Mouse (Mus musculus) lung, embryonic 16.5 days (tissue): ENCODE data around the gene Nab1. TPM values are rescaled to one million over a fixed set of nuclear protein-coding genes. Genes with fewer than 3 reads are reported as not detected.
A peak's percentile ranks its signal among the peaks of the same experiment; 100 is the strongest.

Experiments
- ATAC-seq: fragments of 200-750 bp; cut with Nextera tagmentation; 2 replicates; pipeline ENCODE4 v1.8.0; 2017; ENCODE audit warnings: low read depth, mild to moderate bottlenecking, moderate library complexity
- H3K27ac ChIP-seq: fragments of 300-500 bp; sonication (generic); 2 replicates; pipeline ENCODE4 v1.5.1; 2014; ENCODE audit warnings: mild to moderate bottlenecking, control low read depth, low read length
- H3K27me3 ChIP-seq: fragments of 300-500 bp; sonication (generic); 2 replicates; pipeline ENCODE4 v1.6.1; 2014; ENCODE audit warnings: low read depth, low read length, mixed read lengths; ENCODE audit not compliant: control insufficient read depth, insufficient read depth
- H3K36me3 ChIP-seq: fragments of 300-500 bp; sonication (generic); 2 replicates; pipeline ENCODE4 v1.6.1; 2014; ENCODE audit warnings: low read length; ENCODE audit not compliant: control insufficient read depth, insufficient read depth
- H3K4me1 ChIP-seq: fragments of 300-500 bp; sonication (generic); replicated peaks from 2 replicates; pipeline ENCODE4 v1.6.1; 2014; ENCODE audit warnings: low read length, mixed read lengths; ENCODE audit not compliant: control insufficient read depth, insufficient read depth
- H3K4me2 ChIP-seq: fragments of 300-500 bp; sonication (generic); 2 replicates; pipeline ENCODE4 v1.6.1; 2014; ENCODE audit warnings: low read depth, low read length, control low read depth
- H3K4me3 ChIP-seq: fragments of 300-500 bp; sonication (generic); 2 replicates; pipeline ENCODE4 v1.5.1; 2014; ENCODE audit warnings: mild to moderate bottlenecking, low read length, control low read depth
- H3K9ac ChIP-seq: fragments of 300-500 bp; sonication (generic); 2 replicates; pipeline ENCODE4 v1.6.1; 2014; ENCODE audit warnings: low read length, control low read depth
- H3K9me3 ChIP-seq: fragments of 300-500 bp; sonication (generic); 2 replicates; pipeline ENCODE4 v1.6.1; 2016; ENCODE audit warnings: low read length; ENCODE audit not compliant: control insufficient read depth
- WGBS: fragments of 180-500 bp; shearing (Covaris S2); extraction: QIAGEN DNeasy Blood & Tissue Kit; methylation state at CpG from one replicate; pipeline ENCODE4 v1.1.7; 2014; 5-methylcytosine and 5-hydroxymethylcytosine counted together
- polyA plus RNA-seq: library from polyadenylated mRNA; unstranded; fragments of >200 nt; fragmentation: Nextera tagmentation; extraction: Ambion mirVana; gene quantifications from 2 replicates; pipeline ENCODE4 v1.2.1, GENCODE M21; 2015

The Nab1 gene
- polyA plus RNA-seq, 1 experiment from 2014 or later = 12.7 TPM

GRCm38 (mm10) chr1:52423846-52424245, 76.6 kb downstream of the Nab1 start:
- Histone ChIP-seq H3K4me1 (no peaks in the 10 kb centered on the region), H3K27me3 (no peaks in the 10 kb centered on the region), H3K9me3 (no peaks in the 10 kb centered on the region), H3K4me3 (no peak overlapping the region), H3K36me3 (no peaks in the 10 kb centered on the region), H3K9ac (no peak overlapping the region), H3K27ac (no peak overlapping the region), H3K4me2 (no peak overlapping the region)
- WGBS = 28% methylated on average over 1 of the region's 1 CpGs
- ATAC-seq = no peak

GRCm38 (mm10) chr1:52423057-52423456, 77.4 kb downstream of the Nab1 start:
- Histone ChIP-seq H3K4me1 (no peaks in the 10 kb centered on the region), H3K4me2 (no peak overlapping the region), H3K27ac (no peak overlapping the region)

GRCm38 (mm10) chr1:52422137-52422536, 78.3 kb downstream of the Nab1 start:
- Histone ChIP-seq H3K9me3 (no peaks in the 10 kb centered on the region), H3K9ac (no peak overlapping the region), H3K27ac (no peak overlapping the region), H3K4me1 (no peaks in the 10 kb centered on the region), H3K27me3 (no peaks in the 10 kb centered on the region), H3K4me2 (no peak overlapping the region), H3K36me3 (no peaks in the 10 kb centered on the region), H3K4me3 (no peak overlapping the region)
- peak; percentile 54 for ATAC-seq
- 47% methylated on average over 3 of the region's 3 CpGs for WGBS

More at GRCm38 (mm10) chr1:52423057-52423456, 77.4 kb downstream of the Nab1 start:
- Histone ChIP-seq H3K4me3 (no peak overlapping the region), H3K9ac (no peak overlapping the region), H3K27me3 (no peaks in the 10 kb centered on the region), H3K36me3 (no peaks in the 10 kb centered on the region), H3K9me3 (no peaks in the 10 kb centered on the region)
- no peak for ATAC-seq
- WGBS = 84% methylated on average over 2 of the region's 2 CpGs

DNA sequence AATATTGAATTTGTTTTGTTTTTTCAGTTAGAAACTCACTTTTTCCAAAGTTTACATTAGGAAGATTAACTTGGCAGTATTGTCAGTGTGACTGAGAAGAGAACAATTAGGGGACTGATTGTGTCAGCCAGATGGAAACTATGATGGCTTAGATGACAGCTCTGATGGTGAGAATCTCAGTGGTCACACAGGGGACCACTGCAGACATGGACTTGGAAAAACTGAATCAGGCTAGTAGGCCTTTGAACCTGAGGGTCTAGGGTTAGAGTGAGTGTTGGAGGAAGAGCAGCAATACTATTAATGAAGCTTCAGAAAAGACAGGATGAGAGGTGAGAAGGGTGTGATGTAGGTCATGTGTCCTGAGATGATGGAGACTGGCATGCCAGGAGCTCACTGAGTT, 78.9 kb downstream of the Nab1 start:
- no peak overlapping the region for H3K9ac ChIP-seq
- H3K4me3 ChIP-seq = no peak overlapping the region
- H3K27me3 ChIP-seq = no peaks in the 10 kb centered on the region
- no peak for ATAC-seq
- H3K27ac ChIP-seq = no peak overlapping the region
- H3K4me2 ChIP-seq = no peak overlapping the region
- H3K9me3 ChIP-seq = no peaks in the 10 kb centered on the region
- no peaks in the 10 kb centered on the region for H3K36me3 ChIP-seq
- no peaks in the 10 kb centered on the region for H3K4me1 ChIP-seq

DNA sequence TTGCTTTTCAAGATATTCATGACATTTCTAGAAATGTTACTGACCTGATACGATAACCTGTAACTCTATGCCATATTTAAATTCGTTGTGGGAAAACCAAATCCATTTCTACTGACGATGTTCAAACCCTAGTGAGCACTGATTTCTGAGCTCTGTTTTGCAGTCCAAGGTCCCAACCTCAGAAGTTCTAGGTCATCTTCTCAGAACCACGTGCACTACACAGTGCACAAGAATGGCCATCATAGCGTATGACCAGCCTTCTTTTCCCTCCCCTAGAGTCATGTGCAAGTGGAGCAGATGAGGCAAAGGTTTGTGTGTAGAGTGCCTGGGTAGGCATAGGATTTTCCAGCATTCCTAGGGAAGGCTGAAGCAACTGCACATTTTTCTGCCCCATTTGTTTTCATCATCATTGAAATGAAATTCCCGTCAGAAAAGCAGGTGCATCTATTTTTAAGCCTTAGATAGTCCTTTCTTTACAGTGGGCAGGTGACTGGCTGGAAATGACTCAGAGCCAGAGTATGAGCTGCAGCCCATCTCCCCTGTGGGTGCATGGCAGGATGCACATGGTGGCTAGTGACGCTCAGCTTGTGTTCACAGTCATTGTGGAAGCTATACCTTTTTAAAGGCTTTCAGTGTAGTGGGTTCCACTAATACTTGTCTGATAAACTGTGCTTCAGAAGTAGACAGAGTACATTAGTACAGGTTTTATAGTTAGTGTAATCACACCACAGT, 81.2 kb downstream of the Nab1 start:
- H3K9ac ChIP-seq = no peak overlapping the region
- H3K9me3 ChIP-seq = no peaks in the 10 kb centered on the region
- H3K27me3 ChIP-seq = no peaks in the 10 kb centered on the region
- no peaks in the 10 kb centered on the region for H3K36me3 ChIP-seq
- H3K4me2 ChIP-seq = no peak overlapping the region
- no peak for ATAC-seq
- H3K4me1 ChIP-seq = no peaks in the 10 kb centered on the region
- WGBS = 86% methylated on average over 7 of the region's 7 CpGs
- no peak overlapping the region for H3K27ac ChIP-seq
- no peak overlapping the region for H3K4me3 ChIP-seq

Other genes with a start within 250 kb of the Nab1 start
- gene Nemp2, start 130.0 kb upstream of the Nab1 start, polyA plus RNA-seq = 8.6 and 9.1 TPM in 2 replicates
- gene Mfsd6, start 226.8 kb upstream of the Nab1 start, polyA plus RNA-seq = 2.7 and 3.0 TPM in 2 replicates